Mouse (Mus musculus) duodenum, adult 2 months (tissue): ENCODE data around the gene Gm5286. TPM values are rescaled to one million over a fixed set of nuclear protein-coding genes. Genes with fewer than 3 reads are reported as not detected.

ENCODE experiments used
- polyA plus RNA-seq: library from polyadenylated mRNA; depleted of rRNA; stranded (reverse); fragments of >200 nt; gene quantifications from 2 replicates; pipeline ENCODE4 v1.2.3, GENCODE M21; 2012; ENCODE audit warnings: low replicate concordance; rRNA removed

Gm5286 gene
- not detected in 2 replicates for polyA plus RNA-seq

DNA sequence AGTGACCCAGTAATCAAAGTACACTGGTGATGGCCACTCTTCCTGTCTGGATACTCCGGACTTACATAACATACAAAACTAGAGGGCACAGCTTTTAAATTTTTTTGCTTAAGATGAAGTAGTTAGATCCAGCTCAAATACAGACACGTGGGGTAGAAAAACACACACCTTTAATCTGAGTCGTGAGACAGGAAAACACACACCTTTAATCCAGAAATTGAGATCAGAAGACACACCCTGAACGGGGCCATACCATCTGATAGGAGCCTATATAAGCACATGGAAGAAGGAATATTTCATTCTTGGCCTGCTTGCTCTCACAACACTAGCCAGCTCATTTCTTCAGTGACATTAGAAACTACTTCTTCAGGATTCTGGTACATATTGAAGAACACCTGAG lies at the start of gene Gm5286:
TSS of gene Gm5286 (plus strand) at position 301 of the 400 bp plus-strand sequence.

DNA sequence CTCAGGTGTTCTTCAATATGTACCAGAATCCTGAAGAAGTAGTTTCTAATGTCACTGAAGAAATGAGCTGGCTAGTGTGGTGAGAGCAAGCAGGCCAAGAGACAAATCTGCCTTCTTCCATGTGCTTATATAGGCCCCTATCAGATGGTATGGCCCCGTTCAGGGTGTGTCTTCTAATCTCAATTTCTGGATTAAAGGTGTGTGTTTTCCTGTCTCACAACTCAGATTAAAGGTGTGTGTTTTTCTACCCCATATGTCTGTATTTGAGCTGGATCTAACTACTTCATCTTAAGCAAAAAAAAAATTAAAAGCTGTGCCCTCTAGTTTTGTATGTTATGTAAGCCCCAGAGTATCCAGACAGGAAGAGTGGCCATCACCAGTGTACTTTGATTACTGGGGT lies 18.4 kb upstream of the Gm5286 start, which contains the start of gene Gm10696:
TSS of gene Gm10696 (minus strand) at position 101 of the 400 bp plus-strand sequence.

Other genes with a start within 250 kb of the Gm5286 start
- not detected in 2 replicates for gene Tdpoz5, start 235.4 kb upstream of the Gm5286 start, polyA plus RNA-seq
- not detected in 2 replicates for gene Gm9125, start 141.8 kb upstream of the Gm5286 start, polyA plus RNA-seq
- gene Gm10697, start 124.1 kb upstream of the Gm5286 start, polyA plus RNA-seq = not detected in 2 replicates
- gene Gm10696, start 18.5 kb upstream of the Gm5286 start, polyA plus RNA-seq = not detected in 2 replicates
- not detected in 2 replicates for gene Gm4778, start 67.3 kb downstream of the Gm5286 start, polyA plus RNA-seq
- 1.1 and 1.3 TPM in 2 replicates for gene Them4, start 113.4 kb downstream of the Gm5286 start, polyA plus RNA-seq
- gene Them5, start 145.4 kb downstream of the Gm5286 start, polyA plus RNA-seq = 0.07 TPM in 1 of 2 replicates, not detected in the other
- gene C2cd4d, start 165.7 kb downstream of the Gm5286 start, polyA plus RNA-seq = 1.7 and 7.8 TPM in 2 replicates
- 11.2 and 22.2 TPM in 2 replicates for gene Rorc, start 176.1 kb downstream of the Gm5286 start, polyA plus RNA-seq
- gene Lingo4, start 201.8 kb downstream of the Gm5286 start, polyA plus RNA-seq = 0.21 and 0.33 TPM in 2 replicates
- gene Tdrkh, start 216.6 kb downstream of the Gm5286 start, polyA plus RNA-seq = not detected in 2 replicates
- gene Mrpl9, start 246.6 kb downstream of the Gm5286 start, polyA plus RNA-seq = 13.6 and 17.9 TPM in 2 replicates
- gene Oaz3, start 247.2 kb downstream of the Gm5286 start, polyA plus RNA-seq = not detected in 2 replicates